Comparison of ENCODE assay signal across 13 mouse cellular contexts in genomic region chr7:119670925-119671324, GRCm38 (mm10). TPM values are rescaled to one million over a fixed set of nuclear protein-coding genes. Genes with fewer than 3 reads are reported as not detected.
DNase-seq lines count a peak whose midpoint lies in the region; ATAC-seq and TF ChIP-seq lines count a peak whose summit lies in the region.
"Had no signal": no experiment of that assay in that cellular context is flagged by ENCODE, and none has a peak within 500 bp of the region (broad histone marks: within the 10 kb centered on the region; RNA-seq: fewer than 3 reads in every experiment).

No protein-coding gene starts in this region.

- no peaks in the 10 kb centered on the region for H3K27me3 ChIP-seq in hindbrain, embryonic 10.5 days (ENCODE audit: insufficient read depth, poor library complexity, severe bottlenecking)
- no peaks in the 10 kb centered on the region for H3K27me3 ChIP-seq in hindbrain, embryonic 13.5 days
- H3K27me3 ChIP-seq in midbrain, embryonic 14.5 days (ENCODE audit: control insufficient read depth, insufficient read depth, low read length), result no peaks in the 10 kb centered on the region
- H3K27me3 ChIP-seq in midbrain, embryonic 10.5 days (ENCODE audit: low read depth, poor library complexity, severe bottlenecking), result no peaks in the 10 kb centered on the region
- no peaks in the 10 kb centered on the region for H3K27me3 ChIP-seq in thymus, adult 2 months (ENCODE audit: control insufficient read depth, insufficient read depth, low read length)
- H3K27me3 ChIP-seq: limb, embryonic 15.5 days; neural tube, embryonic 12.5 days had no signal

- intact Hi-C loops in left cerebral cortex, postnatal 4 days (cut with DNase I), result no loop called here
- intact Hi-C loops in heart, postnatal 36 days (cut with DNase I), result loop anchor here (10.0 kb wide), 1 partner anchor 156 kb away; the partner anchor contains the start of gene Acsm5

- H3K4me2 ChIP-seq in hindbrain, embryonic 13.5 days, result no peak overlapping the region
- H3K4me2 ChIP-seq in midbrain, embryonic 14.5 days (ENCODE audit: low read length), result no peak overlapping the region
- H3K4me2 ChIP-seq: limb, embryonic 15.5 days; neural tube, embryonic 12.5 days had no signal

- no peak overlapping the region for H3K27ac ChIP-seq in hindbrain, embryonic 10.5 days
- no peak overlapping the region for H3K27ac ChIP-seq in hindbrain, embryonic 13.5 days
- H3K27ac ChIP-seq in midbrain, embryonic 14.5 days (replicated peaks; ENCODE audit: low read depth, low read length), result no peak overlapping the region
- H3K27ac ChIP-seq in midbrain, embryonic 10.5 days (replicated peaks), result no peak overlapping the region
- no peak overlapping the region for H3K27ac ChIP-seq in thymus, adult 2 months (ENCODE audit: control insufficient read depth, insufficient read depth, low read length)
- H3K27ac ChIP-seq: limb, embryonic 15.5 days; neural tube, embryonic 12.5 days had no signal

- DNase-seq in hindbrain, embryonic 10.5 days (ENCODE audit: low spot score), result peak; percentile 6
- peak; percentile 10 for DNase-seq in midbrain, embryonic 14.5 days
- DNase-seq in midbrain, embryonic 10.5 days (ENCODE audit: low spot score), result no peak
- peak; percentile 16 for DNase-seq in adrenal gland, adult 2 months
- DNase-seq in left cerebral cortex, postnatal 4 days, result peak; percentile 15
- no peak for DNase-seq in heart, postnatal 36 days
- no peak for DNase-seq in thymus, adult 2 months
- DNase-seq: heart, postnatal 14 days; thymus, postnatal 25 days had no signal

- H3K36me3 ChIP-seq in hindbrain, embryonic 10.5 days, result no peaks in the 10 kb centered on the region
- no peaks in the 10 kb centered on the region for H3K36me3 ChIP-seq in hindbrain, embryonic 13.5 days
- no peaks in the 10 kb centered on the region for H3K36me3 ChIP-seq in midbrain, embryonic 14.5 days (ENCODE audit: control insufficient read depth, insufficient read depth, low read length)
- no peaks in the 10 kb centered on the region for H3K36me3 ChIP-seq in midbrain, embryonic 10.5 days
- no peaks in the 10 kb centered on the region for H3K36me3 ChIP-seq in thymus, adult 2 months (ENCODE audit: control insufficient read depth, insufficient read depth, low read length)
- H3K36me3 ChIP-seq: limb, embryonic 15.5 days; neural tube, embryonic 12.5 days had no signal

- H3K4me1 ChIP-seq in hindbrain, embryonic 10.5 days (replicated peaks), result no peaks in the 10 kb centered on the region
- H3K4me1 ChIP-seq in hindbrain, embryonic 13.5 days (replicated peaks), result no peaks in the 10 kb centered on the region
- H3K4me1 ChIP-seq in midbrain, embryonic 14.5 days (ENCODE audit: control insufficient read depth, insufficient read depth, low read length), result no peaks in the 10 kb centered on the region
- 0 out of 2 replicates have a peak, but pooled peaks cover 2% of the 10 kb centered on the region for H3K4me1 ChIP-seq in midbrain, embryonic 10.5 days
- H3K4me1 ChIP-seq in thymus, adult 2 months (replicated peaks; ENCODE audit: control insufficient read depth, insufficient read depth, low read length), result no peaks in the 10 kb centered on the region
- H3K4me1 ChIP-seq: limb, embryonic 15.5 days; neural tube, embryonic 12.5 days had no signal

- H3K9me3 ChIP-seq in hindbrain, embryonic 10.5 days, result no peaks in the 10 kb centered on the region
- no peaks in the 10 kb centered on the region for H3K9me3 ChIP-seq in hindbrain, embryonic 13.5 days
- no peaks in the 10 kb centered on the region for H3K9me3 ChIP-seq in midbrain, embryonic 14.5 days (ENCODE audit: control insufficient read depth, low read length)
- H3K9me3 ChIP-seq in midbrain, embryonic 10.5 days (replicated peaks), result no peaks in the 10 kb centered on the region
- H3K9me3 ChIP-seq: limb, embryonic 15.5 days; neural tube, embryonic 12.5 days had no signal

- no peak overlapping the region for H3K4me3 ChIP-seq in hindbrain, embryonic 10.5 days
- H3K4me3 ChIP-seq in hindbrain, embryonic 13.5 days, result no peak overlapping the region
- no peak overlapping the region for H3K4me3 ChIP-seq in midbrain, embryonic 14.5 days (replicated peaks; ENCODE audit: low read depth, low read length)
- no peak overlapping the region for H3K4me3 ChIP-seq in midbrain, embryonic 10.5 days
- no peak overlapping the region for H3K4me3 ChIP-seq in thymus, adult 2 months (ENCODE audit: control insufficient read depth, insufficient read depth, low read length)
- H3K4me3 ChIP-seq: limb, embryonic 15.5 days; neural tube, embryonic 12.5 days had no signal

- no peak for ATAC-seq in hindbrain, embryonic 13.5 days (ENCODE audit: low FRiP score)
- no peak for ATAC-seq in midbrain, embryonic 14.5 days (ENCODE audit: low FRiP score, low TSS enrichment)
- ATAC-seq: activated CD4-positive, CD25-positive, alpha-beta regulatory T cell, adult 4 months had no signal

- TF ChIP-seq CTCF in thymus, adult 2 months (IDR thresholded peaks at IDR 0.05; ENCODE audit: borderline replicate concordance, control insufficient read depth, extremely low read depth, insufficient read depth, low read length, poor library complexity), result no peak

- 50% methylated on average over 6 of the region's 6 CpGs for WGBS in hindbrain, embryonic 10.5 days
- 44% methylated on average over 6 of the region's 6 CpGs for WGBS in hindbrain, embryonic 13.5 days
- 45% methylated on average over 6 of the region's 6 CpGs for WGBS in midbrain, embryonic 14.5 days
- 43% methylated on average over 6 of the region's 6 CpGs for WGBS in midbrain, embryonic 10.5 days
- WGBS in thymus, adult 2 months, result 51% methylated on average over 6 of the region's 6 CpGs

- no peak for TF ChIP-seq POLR2A in thymus, adult 2 months (IDR thresholded peaks at IDR 0.05; ENCODE audit: control insufficient read depth, extremely low read depth, insufficient read depth, low read length, poor library complexity)

- no peak overlapping the region for H3K9ac ChIP-seq in hindbrain, embryonic 13.5 days
- H3K9ac ChIP-seq in midbrain, embryonic 14.5 days (replicated peaks; ENCODE audit: low read length), result no peak overlapping the region
- H3K9ac ChIP-seq: limb, embryonic 15.5 days; neural tube, embryonic 12.5 days had no signal

RNA-seq across cellular contexts. Expression of gene Acsm4, which starts 18.9 kb away (rescaled TPM):
- polyA plus RNA-seq in hindbrain, embryonic 10.5 days (2016; fragmentation: Nextera tagmentation; extraction: Ambion mirVana), result not detected in 2 replicates
- not detected in 2 replicates for polyA plus RNA-seq in hindbrain, embryonic 13.5 days (2015; fragmentation: Nextera tagmentation; extraction: Ambion mirVana)
- not detected in 2 replicates for polyA plus RNA-seq in midbrain, embryonic 14.5 days (2014; fragmentation: Nextera tagmentation; extraction: Ambion mirVana)
- not detected in 2 replicates for polyA plus RNA-seq in midbrain, embryonic 10.5 days (2016; fragmentation: Nextera tagmentation; extraction: Ambion mirVana)
- total RNA-seq in adrenal gland, adult 2 months (2021), result not detected
- polyA plus RNA-seq in adrenal gland, adult 2 months (2012; rRNA removed), result not detected in 2 replicates
- not detected for total RNA-seq in left cerebral cortex, postnatal 4 days (2021)
- not detected for total RNA-seq in heart, postnatal 36 days (2021)
- 0.04 and 0.15 TPM in 2 replicates for polyA plus RNA-seq in thymus, adult 2 months (2012; rRNA removed)
- total RNA-seq: heart, postnatal 14 days had no signal
- polyA plus RNA-seq: activated CD4-positive, CD25-positive, alpha-beta regulatory T cell, adult 4 months; limb, embryonic 15.5 days; neural tube, embryonic 12.5 days had no signal

RNA-seq across cellular contexts. Expression of gene Thumpd1, which starts 49.7 kb away (rescaled TPM):
- 83.8 and 102 TPM in 2 replicates for polyA plus RNA-seq in hindbrain, embryonic 10.5 days (2016; fragmentation: Nextera tagmentation; extraction: Ambion mirVana)
- polyA plus RNA-seq in hindbrain, embryonic 13.5 days (2015; fragmentation: Nextera tagmentation; extraction: Ambion mirVana), result 76.6 and 79.4 TPM in 2 replicates
- polyA plus RNA-seq in midbrain, embryonic 14.5 days (2014; fragmentation: Nextera tagmentation; extraction: Ambion mirVana), result 71.3 and 94.4 TPM in 2 replicates
- 103 TPM in 2 replicates for polyA plus RNA-seq in midbrain, embryonic 10.5 days (2016; fragmentation: Nextera tagmentation; extraction: Ambion mirVana)
- total RNA-seq in adrenal gland, adult 2 months (2021), result 10 to 100 TPM; 25.8 to 34.1 TPM
- 9.8 and 14.0 TPM in 2 replicates for polyA plus RNA-seq in adrenal gland, adult 2 months (2012; rRNA removed)
- 10 to 100 TPM; 51.0 to 54.0 TPM for total RNA-seq in left cerebral cortex, postnatal 4 days (2021)
- total RNA-seq in heart, postnatal 36 days (2021), result 10 to 100 TPM; 14.8 to 17.6 TPM
- 30.9 and 31.0 TPM in 2 replicates for polyA plus RNA-seq in thymus, adult 2 months (2012; rRNA removed)

Comparison
In these comparisons a context has a peak if more than half of its experiments do, and no peak if none do; other contexts are left out.
1. DNase-seq: peak in hindbrain, embryonic 10.5 days (single experiment), midbrain, embryonic 14.5 days (single experiment), adrenal gland, adult 2 months (single experiment) and left cerebral cortex, postnatal 4 days (single experiment); none in midbrain, embryonic 10.5 days (single experiment), heart, postnatal 36 days (0 of 2) and thymus, adult 2 months (single experiment).